20 mouse cellular contexts compared by ENCODE assay signal in genomic region chr3:25073821-25074220, GRCm38 (mm10).
DNase-seq lines count a peak whose midpoint lies in the region; ATAC-seq and TF ChIP-seq lines count a peak whose summit lies in the region.
"Had no signal": no experiment of that assay in that cellular context is flagged by ENCODE, and none has a peak within 500 bp of the region (broad histone marks: within the 10 kb centered on the region; RNA-seq: fewer than 3 reads in every experiment).

No protein-coding gene starts in this region.

- no peak overlapping the region for H3K27ac ChIP-seq in hindbrain, postnatal 0 days
- no peak overlapping the region for H3K27ac ChIP-seq in hindbrain, embryonic 12.5 days
- peak overlapping the region; percentile 60 for H3K27ac ChIP-seq in embryonic facial prominence, embryonic 15.5 days (replicated peaks)
- no peak overlapping the region for H3K27ac ChIP-seq in intestine, embryonic 16.5 days (ENCODE audit: low read length)
- H3K27ac ChIP-seq: gastrocnemius, adult 2 months; heart, adult 2 months; hindbrain, embryonic 15.5 days; macrophage had no signal

- WGBS in hindbrain, postnatal 0 days = 31% methylated on average over 6 of the region's 6 CpGs
- 54% methylated on average over 6 of the region's 6 CpGs for WGBS in hindbrain, embryonic 12.5 days
- 37% methylated on average over 6 of the region's 6 CpGs for WGBS in embryonic facial prominence, embryonic 15.5 days
- WGBS in intestine, embryonic 16.5 days = 67% methylated on average over 6 of the region's 6 CpGs

- H3K9me3 ChIP-seq in hindbrain, postnatal 0 days (ENCODE audit: low read length) = no peaks in the 10 kb centered on the region
- H3K9me3 ChIP-seq in hindbrain, embryonic 12.5 days (replicated peaks) = no peaks in the 10 kb centered on the region
- no peaks in the 10 kb centered on the region for H3K9me3 ChIP-seq in embryonic facial prominence, embryonic 15.5 days (replicated peaks)
- no peaks in the 10 kb centered on the region for H3K9me3 ChIP-seq in intestine, embryonic 16.5 days (ENCODE audit: control insufficient read depth, low read length)
- H3K9me3 ChIP-seq: hindbrain, embryonic 15.5 days had no signal

- DNase-seq in embryo, embryonic 10.5 days (ENCODE audit: low spot score) = peak; percentile 22
- no peak for DNase-seq in embryo, embryonic 9.5 days (ENCODE audit: extremely low spot score)
- peak; percentile 2 for DNase-seq in hindbrain, postnatal 0 days (ENCODE audit: low spot score)
- DNase-seq in ZHBTc4 (ENCODE audit: low read depth, low spot score) = peak; percentile 50
- no peak for DNase-seq in c-Kit-positive CD71-positive TER-119-positive erythroid progenitor cells, embryonic 14.5 days (ENCODE audit: low spot score)
- DNase-seq: adrenal gland, postnatal 25 days; gastrocnemius, adult 2 months; heart, adult 2 months; kidney, adult 2 months; kidney, postnatal 4 days; liver; lung, embryonic 14.5 days; right cerebral cortex, adult 18-20 months had no signal

- TF ChIP-seq CTCF in hindbrain, postnatal 0 days (IDR thresholded peaks at IDR 0.05; ENCODE audit: low read depth) = no peak

- H3K36me3 ChIP-seq in hindbrain, postnatal 0 days (ENCODE audit: insufficient read depth, low read length) = no peaks in the 10 kb centered on the region
- H3K36me3 ChIP-seq in hindbrain, embryonic 12.5 days = no peaks in the 10 kb centered on the region
- no peaks in the 10 kb centered on the region for H3K36me3 ChIP-seq in embryonic facial prominence, embryonic 15.5 days
- no peaks in the 10 kb centered on the region for H3K36me3 ChIP-seq in intestine, embryonic 16.5 days (ENCODE audit: control insufficient read depth, insufficient read depth, low read length)
- H3K36me3 ChIP-seq: hindbrain, embryonic 15.5 days had no signal

- no peak overlapping the region for H3K4me3 ChIP-seq in hindbrain, postnatal 0 days (ENCODE audit: low read length)
- H3K4me3 ChIP-seq in hindbrain, embryonic 12.5 days = no peak overlapping the region
- H3K4me3 ChIP-seq in embryonic facial prominence, embryonic 15.5 days (replicated peaks) = no peak overlapping the region
- no peak overlapping the region for H3K4me3 ChIP-seq in intestine, embryonic 16.5 days (ENCODE audit: low read length)
- H3K4me3 ChIP-seq: erythroblast, embryonic 14.5 days; gastrocnemius, adult 2 months; heart, adult 2 months; hindbrain, embryonic 15.5 days had no signal

- no peak overlapping the region for H3K9ac ChIP-seq in hindbrain, postnatal 0 days (replicated peaks; ENCODE audit: low read length)
- H3K9ac ChIP-seq in hindbrain, embryonic 12.5 days = no peak overlapping the region
- no peak overlapping the region for H3K9ac ChIP-seq in embryonic facial prominence, embryonic 15.5 days
- H3K9ac ChIP-seq in intestine, embryonic 16.5 days (ENCODE audit: low read depth, low read length) = no peak overlapping the region
- H3K9ac ChIP-seq: hindbrain, embryonic 15.5 days; lung, embryonic 14.5 days had no signal

- H3K4me1 ChIP-seq in hindbrain, postnatal 0 days (ENCODE audit: insufficient read depth, low read length) = no peaks in the 10 kb centered on the region
- H3K4me1 ChIP-seq in hindbrain, embryonic 12.5 days = peaks cover 2% of the 10 kb centered on the region; the same call in 1 of the 2 replicates
- 0 out of 2 replicates have a peak, but pooled peaks cover 3% of the 10 kb centered on the region for H3K4me1 ChIP-seq in embryonic facial prominence, embryonic 15.5 days
- no peaks in the 10 kb centered on the region for H3K4me1 ChIP-seq in intestine, embryonic 16.5 days (ENCODE audit: control insufficient read depth, insufficient read depth, low read length)
- H3K4me1 ChIP-seq: hindbrain, embryonic 15.5 days had no signal

- ATAC-seq in hindbrain, postnatal 0 days = no peak
- ATAC-seq in hindbrain, embryonic 12.5 days (ENCODE audit: low FRiP score) = no peak
- no peak for ATAC-seq in embryonic facial prominence, embryonic 15.5 days (ENCODE audit: insufficient number of reproducible peaks, low FRiP score, low TSS enrichment, low read depth)
- ATAC-seq in intestine, embryonic 16.5 days = no peak
- ATAC-seq: activated CD4-positive, CD25-positive, alpha-beta regulatory T cell, adult 4 months had no signal

- no peaks in the 10 kb centered on the region for H3K27me3 ChIP-seq in hindbrain, postnatal 0 days (ENCODE audit: insufficient read depth, low read length)
- no peaks in the 10 kb centered on the region for H3K27me3 ChIP-seq in hindbrain, embryonic 12.5 days
- no peaks in the 10 kb centered on the region for H3K27me3 ChIP-seq in embryonic facial prominence, embryonic 15.5 days
- H3K27me3 ChIP-seq in intestine, embryonic 16.5 days (replicated peaks; ENCODE audit: control insufficient read depth, insufficient read depth, low read length) = no peaks in the 10 kb centered on the region
- H3K27me3 ChIP-seq: hindbrain, embryonic 15.5 days had no signal

- no peak overlapping the region for H3K4me2 ChIP-seq in hindbrain, postnatal 0 days (ENCODE audit: low read depth, low read length)
- H3K4me2 ChIP-seq in hindbrain, embryonic 12.5 days (replicated peaks) = no peak overlapping the region
- 0 out of 2 replicates have a peak overlapping the region, but pooled peaks have one; percentile 12 for H3K4me2 ChIP-seq in embryonic facial prominence, embryonic 15.5 days (replicated peaks)
- H3K4me2 ChIP-seq in intestine, embryonic 16.5 days (ENCODE audit: low read depth, low read length) = no peak overlapping the region
- H3K4me2 ChIP-seq: hindbrain, embryonic 15.5 days; lung, embryonic 14.5 days had no signal

Comparison
In these comparisons a context has a peak if more than half of its experiments do, and no peak if none do; other contexts are left out.
1. DNase-seq: peak in embryo, embryonic 10.5 days (single experiment), hindbrain, postnatal 0 days (single experiment) and ZHBTc4 (single experiment); none in embryo, embryonic 9.5 days (single experiment) and c-Kit-positive CD71-positive TER-119-positive erythroid progenitor cells, embryonic 14.5 days (single experiment).